Comparison of ENCODE assay signal across 12 mouse cellular contexts in the genomic region with DNA sequence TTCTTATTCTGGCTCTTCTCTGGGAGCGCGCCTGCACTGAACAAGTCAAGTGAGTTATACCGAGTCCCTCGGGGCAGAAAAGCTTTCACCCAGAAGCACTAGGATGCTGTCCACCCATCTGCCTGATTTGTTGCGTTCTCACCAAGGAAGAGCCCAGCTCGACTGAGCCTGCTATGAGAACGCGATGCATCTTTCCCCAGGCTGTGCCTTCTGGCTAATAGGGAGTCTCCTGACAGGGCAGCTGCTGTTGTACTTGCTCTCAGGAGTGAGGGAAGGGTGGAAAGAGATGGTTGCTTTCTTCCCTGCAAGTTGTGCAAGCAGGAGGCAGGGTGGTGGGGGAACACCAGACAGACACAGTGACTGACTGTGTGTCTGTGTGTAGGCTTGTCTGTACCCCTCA. TPM values are rescaled to one million over a fixed set of nuclear protein-coding genes. Genes with fewer than 3 reads are reported as not detected.
A peak's percentile ranks its signal among the peaks of the same experiment; 100 is the strongest.
DNase-seq lines count a peak whose midpoint lies in the region; ATAC-seq and TF ChIP-seq lines count a peak whose summit lies in the region.
"Had no signal": no experiment of that assay in that cellular context is flagged by ENCODE, and none has a peak within 500 bp of the region (broad histone marks: within the 10 kb centered on the region; RNA-seq: fewer than 3 reads in every experiment).

No protein-coding gene starts in this region.

- no peaks in the 10 kb centered on the region for H3K36me3 ChIP-seq in embryonic facial prominence, embryonic 15.5 days
- H3K36me3 ChIP-seq in forebrain, embryonic 13.5 days (ENCODE audit: poor library complexity, severe bottlenecking) = peaks cover 33% of the 10 kb centered on the region
- H3K36me3 ChIP-seq in limb, embryonic 15.5 days = 0 out of 2 replicates have a peak, but pooled peaks cover 4% of the 10 kb centered on the region
- H3K36me3 ChIP-seq: hindbrain, embryonic 15.5 days had no signal

- DNase-seq in layer of hippocampus, adult 2 months (ENCODE audit: low spot score in 2 of 2) = peak in 1 of 2 experiments; percentile 45
- DNase-seq in layer of hippocampus, adult 9-10 months (ENCODE audit: low spot score) = no peak
- no peak for DNase-seq in MN1 (ENCODE audit: low spot score)
- no peak for DNase-seq in left cerebral cortex, adult 11 months (ENCODE audit: low spot score)
- DNase-seq: adrenal gland, postnatal 25 days; cerebellum, adult 11-12 months; heart, adult 18-20 months; kidney, postnatal 14 days had no signal

- no peak overlapping the region for H3K4me3 ChIP-seq in layer of hippocampus, adult 2 months
- H3K4me3 ChIP-seq in embryonic facial prominence, embryonic 15.5 days (replicated peaks) = no peak overlapping the region
- H3K4me3 ChIP-seq in forebrain, embryonic 13.5 days = no peak overlapping the region
- H3K4me3 ChIP-seq in limb, embryonic 15.5 days = no peak overlapping the region
- H3K4me3 ChIP-seq: hindbrain, embryonic 15.5 days had no signal

- peaks cover 13% of the 10 kb centered on the region; the same call in 1 of the 2 replicates for H3K4me1 ChIP-seq in embryonic facial prominence, embryonic 15.5 days
- H3K4me1 ChIP-seq in forebrain, embryonic 13.5 days = peaks cover 62% of the 10 kb centered on the region
- peaks cover 30% of the 10 kb centered on the region for H3K4me1 ChIP-seq in limb, embryonic 15.5 days

- no peaks in the 10 kb centered on the region for H3K27me3 ChIP-seq in embryonic facial prominence, embryonic 15.5 days
- H3K27me3 ChIP-seq in forebrain, embryonic 13.5 days = no peaks in the 10 kb centered on the region
- no peaks in the 10 kb centered on the region for H3K27me3 ChIP-seq in limb, embryonic 15.5 days
- H3K27me3 ChIP-seq: hindbrain, embryonic 15.5 days had no signal

- 58% methylated on average over 8 of the region's 8 CpGs for WGBS in embryonic facial prominence, embryonic 15.5 days
- WGBS in forebrain, embryonic 13.5 days = 72% methylated on average over 8 of the region's 8 CpGs
- WGBS in limb, embryonic 15.5 days = 62% methylated on average over 8 of the region's 8 CpGs

- no peak overlapping the region for H3K9ac ChIP-seq in embryonic facial prominence, embryonic 15.5 days
- no peak overlapping the region for H3K9ac ChIP-seq in forebrain, embryonic 13.5 days
- no peak overlapping the region for H3K9ac ChIP-seq in limb, embryonic 15.5 days
- H3K9ac ChIP-seq: hindbrain, embryonic 15.5 days had no signal

- H3K9me3 ChIP-seq in embryonic facial prominence, embryonic 15.5 days (replicated peaks) = no peaks in the 10 kb centered on the region
- no peaks in the 10 kb centered on the region for H3K9me3 ChIP-seq in forebrain, embryonic 13.5 days (replicated peaks)
- H3K9me3 ChIP-seq in limb, embryonic 15.5 days = no peaks in the 10 kb centered on the region
- H3K9me3 ChIP-seq: hindbrain, embryonic 15.5 days had no signal

- no peak for ATAC-seq in embryonic facial prominence, embryonic 15.5 days (ENCODE audit: insufficient number of reproducible peaks, low FRiP score, low TSS enrichment, low read depth)
- 0 out of 2 replicates have a peak, but pooled peaks have one; percentile 32 for ATAC-seq in forebrain, embryonic 13.5 days
- ATAC-seq in limb, embryonic 15.5 days (ENCODE audit: insufficient number of reproducible peaks, low FRiP score, low TSS enrichment, low read depth) = 0 out of 2 replicates have a peak, but pooled peaks have one; percentile 19

- H3K27ac ChIP-seq in layer of hippocampus, adult 2 months = peak overlapping the region; percentile 43; the same call in 1 of the 2 replicates
- H3K27ac ChIP-seq in embryonic facial prominence, embryonic 15.5 days (replicated peaks) = 0 out of 2 replicates have a peak overlapping the region, but pooled peaks have one; percentile 18
- peak overlapping the region; percentile 35; the same call in 1 of the 2 replicates for H3K27ac ChIP-seq in forebrain, embryonic 13.5 days
- peak overlapping the region; percentile 44 for H3K27ac ChIP-seq in limb, embryonic 15.5 days
- H3K27ac ChIP-seq: hindbrain, embryonic 15.5 days had no signal

- TF ChIP-seq CTCF in layer of hippocampus, adult 2 months (conservative IDR thresholded peaks at IDR 0.05) = no peak

- H3K4me2 ChIP-seq in embryonic facial prominence, embryonic 15.5 days (replicated peaks) = no peak overlapping the region
- no peak overlapping the region for H3K4me2 ChIP-seq in forebrain, embryonic 13.5 days
- H3K4me2 ChIP-seq in limb, embryonic 15.5 days = no peak overlapping the region
- H3K4me2 ChIP-seq: hindbrain, embryonic 15.5 days had no signal

RNA-seq across cellular contexts. Expression of a gene that starts 37.5 kb away (rescaled TPM):
- 10 to 100 TPM; 36.9 to 42.7 TPM for total RNA-seq in layer of hippocampus, adult 2 months (2021)
- 56.3 and 61.9 TPM in 2 replicates for polyA plus RNA-seq in embryonic facial prominence, embryonic 15.5 days (2015; fragmentation: Nextera tagmentation; extraction: Ambion mirVana)
- polyA plus RNA-seq in forebrain, embryonic 13.5 days (2015; fragmentation: Nextera tagmentation; extraction: Ambion mirVana) = 180 and 197 TPM in 2 replicates
- polyA plus RNA-seq in limb, embryonic 15.5 days (2015; fragmentation: Nextera tagmentation; extraction: Ambion mirVana) = 55.5 and 67.3 TPM in 2 replicates
